Mouse (Mus musculus) urinary bladder, adult 2 months (tissue): ENCODE results near the gene Masp1. TPM values are rescaled to one million over a fixed set of nuclear protein-coding genes. Genes with fewer than 3 reads are reported as not detected.

ENCODE experiments used
- DNase-seq: peaks from one replicate; pipeline ENCODE4 v3.0.0; 2022; ENCODE audit warnings: low spot score
- polyA plus RNA-seq: library from polyadenylated mRNA; depleted of rRNA; stranded (reverse); fragments of >200 nt; gene quantifications from 2 replicates; pipeline ENCODE4 v1.2.3, GENCODE M21; 2012; rRNA removed

Masp1 gene
- polyA plus RNA-seq, result 2.3 and 2.6 TPM in 2 replicates

DNA sequence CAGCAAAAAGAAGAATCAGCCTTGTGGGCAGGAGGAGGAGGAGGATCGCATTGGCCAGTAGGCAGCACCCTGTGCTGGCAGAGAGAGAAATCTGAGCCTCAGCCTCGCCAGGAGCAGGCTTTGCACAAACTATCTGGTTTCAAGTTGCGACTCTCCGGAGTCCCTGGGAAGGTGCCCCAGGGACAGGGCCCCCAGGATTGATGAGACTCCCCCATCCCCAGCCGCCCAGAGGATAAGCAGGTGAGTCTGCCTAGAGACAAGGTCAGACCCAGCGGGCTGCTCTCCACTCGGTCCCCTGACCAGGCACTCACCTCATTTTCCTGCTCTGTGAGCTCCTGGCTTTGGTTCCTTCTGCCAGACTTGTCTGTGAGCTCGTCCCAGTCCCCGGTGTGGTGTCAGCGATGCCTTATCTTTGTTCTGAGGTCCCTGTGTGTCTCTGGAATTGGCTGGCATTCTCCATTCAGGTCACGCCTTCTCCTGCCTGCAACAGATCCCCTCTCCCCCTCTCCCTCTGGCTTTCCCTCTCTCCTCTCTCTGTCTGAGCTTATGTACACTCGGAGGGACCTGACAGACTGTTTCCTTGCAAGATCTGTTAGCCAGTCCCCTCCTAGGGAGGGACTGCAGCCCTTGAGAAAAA is at the start of gene Masp1, which contains the start of gene Rtp4:
Gene Masp1, minus strand, starts transcription at position 581 of the 637 bp plus-strand sequence.
Gene Rtp4, plus strand, starts transcription at position 57 of the 637 bp plus-strand sequence.
- DNase-seq, result no peak

- no peak for DNase-seq
These were observed 47.8 kb upstream of the Masp1 start for GRCm38 (mm10) chr16:23568369-23568958.

DNA sequence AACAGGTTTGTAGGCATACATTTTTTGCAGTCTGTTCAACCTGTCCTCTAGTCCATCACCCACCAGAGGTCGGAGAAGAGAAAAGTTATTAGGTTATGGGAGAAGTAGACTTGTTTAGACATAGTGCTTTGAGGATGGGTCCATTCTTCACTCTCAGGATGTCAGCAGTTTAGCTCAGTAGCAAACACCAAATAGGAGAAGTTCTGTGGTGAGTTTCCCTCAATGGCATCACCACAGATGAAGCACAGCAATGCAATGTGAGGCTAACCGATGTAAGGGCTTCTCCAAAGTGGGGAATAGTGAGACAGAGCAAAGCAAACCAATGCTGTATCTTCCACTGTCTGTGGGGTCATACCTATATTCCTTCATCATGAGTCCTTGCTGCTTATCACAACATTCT is 37.1 kb upstream of the Masp1 start:
- no peak for DNase-seq

- DNase-seq, result no peak
These were observed 36.6 kb upstream of the Masp1 start for GRCm38 (mm10) chr16:23557195-23557594.

- no peak for DNase-seq
These were observed 34.1 kb upstream of the Masp1 start for GRCm38 (mm10) chr16:23554673-23555072.

DNA sequence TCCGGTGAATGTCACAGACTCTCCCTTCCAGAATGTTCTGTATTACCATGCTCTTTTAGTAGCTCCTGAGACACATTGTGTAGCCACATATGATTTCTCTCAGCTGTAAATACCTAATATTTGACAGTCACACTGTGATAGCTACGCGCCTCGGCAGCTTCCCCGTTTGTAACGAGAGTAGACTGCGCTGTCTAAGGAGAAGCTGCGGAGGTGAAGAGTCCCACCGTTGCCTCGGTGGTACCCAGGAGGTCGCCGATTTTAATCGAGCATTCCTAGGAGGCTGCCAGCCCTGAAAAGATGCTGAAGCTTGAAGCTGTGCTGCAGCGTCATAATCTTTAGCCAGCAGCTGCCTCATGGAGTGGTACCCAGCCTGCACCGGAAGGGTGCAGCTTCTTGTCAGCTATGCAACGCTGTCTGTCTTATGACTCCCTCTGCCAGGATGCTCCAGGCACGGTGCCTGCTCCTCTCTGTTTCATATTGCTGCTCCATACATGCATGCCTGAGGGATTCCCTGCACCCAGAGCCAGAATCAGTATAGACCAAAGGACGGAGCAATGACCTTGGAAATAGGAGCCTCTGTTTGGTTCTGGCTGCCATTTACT is 30.5 kb upstream of the Masp1 start:
- DNase-seq, result no peak

GRCm38 (mm10) chr16:23550346-23550980 is 29.8 kb upstream of the Masp1 start:
- DNase-seq, result no peak

DNA sequence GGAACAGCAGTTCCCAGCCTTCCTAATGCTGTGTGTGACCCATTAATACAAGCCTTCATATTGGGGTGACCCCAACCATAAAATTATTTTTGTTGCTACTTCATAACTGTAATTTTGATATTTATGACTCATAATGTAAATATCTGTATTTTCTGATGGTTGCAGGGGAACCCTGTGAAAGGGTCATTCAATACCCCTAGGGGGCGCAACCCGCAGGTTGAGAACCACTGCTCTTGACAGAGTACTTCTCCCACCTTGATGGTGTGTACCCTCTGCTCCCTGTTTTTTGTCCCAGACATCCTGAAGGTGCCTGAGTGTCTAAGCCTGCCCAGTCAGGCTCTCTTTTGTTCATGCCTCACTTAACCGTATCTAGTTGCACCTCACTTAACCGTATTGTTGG is 27.2 kb upstream of the Masp1 start:
- DNase-seq, result no peak

GRCm38 (mm10) chr16:23544361-23544760 is 23.7 kb upstream of the Masp1 start:
- DNase-seq, result no peak

GRCm38 (mm10) chr16:23542866-23543265 is 22.3 kb upstream of the Masp1 start:
- DNase-seq, result no peak

- no peak for DNase-seq
These were observed 20.4 kb upstream of the Masp1 start for GRCm38 (mm10) chr16:23541046-23541445.

DNA sequence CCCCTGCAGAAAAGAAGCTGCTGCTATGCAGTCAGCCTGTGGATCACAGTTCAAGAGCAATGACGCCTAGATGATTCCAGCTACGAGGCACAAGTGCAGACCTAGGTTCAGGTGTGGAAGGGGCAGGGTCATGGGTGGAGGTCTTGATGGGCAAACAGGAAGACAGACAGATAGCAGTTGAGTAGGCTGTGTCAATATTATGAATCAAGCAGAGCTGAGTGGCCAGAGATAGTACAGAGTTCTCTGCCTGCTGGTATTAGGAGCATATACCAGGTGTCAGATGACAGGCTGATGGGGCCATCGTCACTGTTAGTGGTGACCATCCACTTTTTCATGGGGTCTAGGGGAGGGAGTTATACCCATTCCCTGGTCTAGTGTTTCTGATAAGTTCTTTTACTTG is 13.1 kb upstream of the Masp1 start:
- DNase-seq, result no peak

DNA sequence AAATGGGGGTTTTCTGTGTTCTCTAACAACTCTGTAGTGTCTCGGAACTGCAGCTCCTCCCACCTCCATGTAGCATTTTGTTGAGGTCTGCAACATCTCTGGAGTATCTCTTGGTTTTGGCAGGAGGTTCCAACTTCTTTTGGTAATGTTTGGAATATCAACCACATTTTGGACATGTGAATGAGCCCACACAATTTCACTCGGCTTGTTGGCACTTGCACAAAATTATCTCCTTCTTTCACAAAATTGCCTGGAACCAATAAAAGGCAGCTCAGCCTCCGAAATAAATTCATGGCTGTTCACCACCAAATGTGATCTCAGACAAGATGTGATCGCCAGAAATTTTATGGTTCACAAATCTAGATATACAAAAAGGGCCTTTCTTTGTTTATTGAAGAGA is 8.6 kb upstream of the Masp1 start:
- no peak for DNase-seq

DNA sequence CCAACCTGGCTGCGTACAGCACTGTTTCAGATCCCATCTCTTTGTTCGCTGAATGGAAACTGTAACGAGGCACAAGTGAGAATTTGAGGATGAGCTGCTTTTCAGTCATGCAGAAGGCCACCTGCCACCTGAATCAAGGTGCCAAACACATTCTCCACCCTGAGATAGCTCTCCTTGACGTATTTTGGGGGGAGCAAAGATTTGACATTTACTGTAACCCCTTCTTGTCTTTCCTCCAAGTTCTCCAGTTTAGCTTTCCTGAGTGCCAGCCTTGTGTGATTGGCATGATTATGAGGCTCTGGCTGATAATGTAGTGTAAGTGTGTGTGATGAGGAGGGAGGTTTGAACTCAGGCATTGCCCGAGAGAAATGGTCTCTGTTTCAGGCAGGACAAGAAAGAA is 1.5 kb upstream of the Masp1 start:
- no peak for DNase-seq

GRCm38 (mm10) chr16:23521092-23521491 is 477 bp upstream of the Masp1 start:
- DNase-seq, result no peak

DNA sequence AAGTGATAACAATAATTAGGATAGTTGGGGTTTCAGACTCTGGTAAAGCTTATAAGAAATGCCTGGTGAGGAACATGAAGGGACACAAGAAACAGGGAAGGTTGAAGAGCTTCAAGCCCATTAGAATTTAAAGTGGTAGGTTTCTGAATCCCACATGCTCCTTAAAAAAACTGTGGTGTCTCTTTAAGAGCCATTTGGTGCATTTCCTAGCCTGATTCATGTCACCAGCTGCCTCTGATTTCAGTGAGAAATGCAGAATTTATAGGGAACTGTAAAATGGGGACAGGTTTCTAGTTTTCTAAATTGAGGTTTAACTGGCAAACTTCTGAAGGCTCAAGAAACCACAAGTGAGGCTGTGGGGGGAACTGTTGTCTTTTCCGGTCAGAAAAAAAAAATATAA is 844 bp downstream of the Masp1 start:
- no peak for DNase-seq

GRCm38 (mm10) chr16:23518567-23519369 is 1.8 kb downstream of the Masp1 start:
- no peak for DNase-seq

- DNase-seq, result no peak
These were observed 2.7 kb downstream of the Masp1 start for GRCm38 (mm10) chr16:23517754-23518566.

DNA sequence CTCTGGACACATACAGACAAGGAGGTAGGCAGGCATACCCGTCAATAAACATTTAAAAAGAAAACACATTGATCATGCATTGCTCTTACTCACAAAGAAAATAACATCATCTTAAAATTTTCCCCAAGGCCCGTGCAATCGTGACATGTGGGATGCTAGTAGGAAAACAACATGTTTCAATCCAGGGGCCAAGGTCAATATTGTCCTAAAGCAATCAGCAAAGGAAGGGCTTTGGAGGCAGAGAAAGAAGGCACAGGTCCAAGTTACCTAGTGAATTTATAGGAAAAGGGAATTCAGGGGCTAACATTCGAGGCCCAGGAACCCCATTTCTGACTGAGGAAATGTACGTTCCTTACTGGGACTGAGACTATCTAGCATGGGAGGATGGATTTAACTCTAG is 3.4 kb downstream of the Masp1 start:
- DNase-seq, result no peak

DNA sequence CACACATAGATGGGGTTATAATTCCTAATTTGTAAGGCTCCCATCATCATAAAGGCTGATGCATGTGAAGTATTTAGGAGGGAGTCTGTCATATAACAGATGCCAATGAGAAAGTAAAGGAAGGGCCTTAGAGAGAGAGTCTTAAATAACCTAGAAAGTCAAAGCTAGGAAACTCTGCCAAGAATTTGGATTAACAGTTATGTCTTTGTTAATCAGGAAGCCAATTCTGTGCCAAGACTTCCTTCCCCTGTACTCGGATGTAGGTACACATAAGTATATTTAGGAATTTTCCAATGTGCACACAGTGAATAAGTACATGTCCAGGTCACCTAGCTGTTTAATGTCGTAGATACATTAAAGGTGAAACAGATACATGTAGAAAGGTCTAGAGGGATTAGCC is 4.0 kb downstream of the Masp1 start:
- DNase-seq, result no peak

DNA sequence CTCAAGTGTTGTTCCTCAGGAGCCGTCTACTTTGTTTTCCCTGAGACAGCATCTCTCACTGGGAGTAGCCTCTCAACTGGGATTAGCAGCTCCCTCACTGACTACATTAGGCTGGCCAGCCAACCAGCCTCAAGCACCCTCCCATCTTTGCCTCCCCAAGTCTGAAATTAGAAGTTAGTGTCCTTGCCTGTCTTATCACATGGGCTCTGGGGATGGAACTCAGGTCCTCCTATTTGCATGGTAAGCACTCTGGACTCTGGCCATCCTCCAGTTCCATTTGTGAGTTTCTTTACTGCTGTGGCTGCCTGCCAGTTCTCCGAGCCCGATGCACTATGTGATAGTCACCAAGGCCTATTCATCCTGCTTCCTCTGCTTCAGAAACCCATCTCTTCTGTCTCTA is 4.8 kb downstream of the Masp1 start:
- no peak for DNase-seq
